Mouse (Mus musculus): ENCODE measurements around the gene Vamp2.

DNA sequence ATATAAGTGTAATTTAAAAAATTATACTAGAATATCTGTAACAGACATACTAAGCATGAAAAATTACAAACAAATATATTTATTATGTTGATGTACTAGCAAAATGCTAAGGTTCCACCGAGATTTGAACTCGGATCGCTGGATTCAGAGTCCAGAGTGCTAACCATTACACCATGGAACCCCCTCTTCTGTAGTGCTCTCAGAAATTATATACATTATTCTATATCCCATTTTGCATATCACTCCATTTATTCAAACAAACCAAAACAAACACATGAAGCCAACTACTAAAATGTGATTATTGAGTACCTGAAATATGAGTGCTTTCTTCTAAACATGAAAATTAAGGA is 36.2 kb downstream of the Vamp2 start:
- TF ChIP-seq MAFK (IDR thresholded peaks at IDR 0.05; ENCODE audit: insufficient read depth, low read depth, low read length) (peak; percentile 85), ZC3H11A (IDR thresholded peaks at IDR 0.05; ENCODE audit: borderline replicate concordance, low read depth, low read length) (no peak), ZNF384 (IDR thresholded peaks at IDR 0.05; ENCODE audit: low read depth, low read length) (no peak), CHD2 (IDR thresholded peaks at IDR 0.05; ENCODE audit: low read depth, low read length) (no peak), HCFC1 (IDR thresholded peaks at IDR 0.05; ENCODE audit: borderline replicate concordance, insufficient read depth, low read length) (no peak)
